Mouse (Mus musculus) embryonic facial prominence, embryonic 12.5 days (tissue): ENCODE results near the gene Cend1. TPM values are rescaled to one million over a fixed set of nuclear protein-coding genes. Genes with fewer than 3 reads are reported as not detected.
"Not testable (repeated sequence)": the region's sequence is repeated elsewhere in the genome, so short reads cannot be mapped to it uniquely, and the experiment has no call there.

ENCODE experiments used
- ATAC-seq: fragments of 200-750 bp; cut with Nextera tagmentation; 2 replicates; pipeline ENCODE4 v1.8.0; 2017; ENCODE audit not compliant: insufficient number of reproducible peaks, insufficient read depth, low FRiP score, low TSS enrichment
- H3K27ac ChIP-seq: fragments of 300-500 bp; sonication (generic); 2 replicates; pipeline ENCODE4 v1.5.1; 2016; ENCODE audit warnings: mild to moderate bottlenecking
- H3K27me3 ChIP-seq: fragments of 300-500 bp; sonication (generic); 2 replicates; pipeline ENCODE4 v1.6.1; 2016; ENCODE audit warnings: mild to moderate bottlenecking, moderate library complexity
- H3K36me3 ChIP-seq: fragments of 300-500 bp; sonication (generic); 2 replicates; pipeline ENCODE4 v1.6.1; 2016; ENCODE audit warnings: mild to moderate bottlenecking
- H3K4me1 ChIP-seq: fragments of 300-500 bp; sonication (generic); 2 replicates; pipeline ENCODE4 v1.6.1; 2016
- H3K4me2 ChIP-seq: fragments of 300-500 bp; sonication (generic); replicated peaks from 2 replicates; pipeline ENCODE4 v1.6.1; 2016; ENCODE audit warnings: mild to moderate bottlenecking, moderate library complexity
- H3K4me3 ChIP-seq: fragments of 300-500 bp; sonication (generic); 2 replicates; pipeline ENCODE4 v1.5.1; 2016; ENCODE audit warnings: mild to moderate bottlenecking
- H3K9ac ChIP-seq: fragments of 300-500 bp; sonication (generic); 2 replicates; pipeline ENCODE4 v1.6.1; 2016; ENCODE audit warnings: mild to moderate bottlenecking, moderate library complexity
- H3K9me3 ChIP-seq: fragments of 300-500 bp; sonication (generic); 2 replicates; pipeline ENCODE4 v1.6.1; 2016; ENCODE audit warnings: mild to moderate bottlenecking, moderate library complexity
- WGBS: fragments of 180-500 bp; shearing (Covaris S2); methylation state at CpG from one replicate; pipeline ENCODE4 v1.1.7; 2016; 5-methylcytosine and 5-hydroxymethylcytosine counted together
- polyA plus RNA-seq: library from polyadenylated mRNA; unstranded; fragments of >200 nt; fragmentation: Nextera tagmentation; extraction: Ambion mirVana; gene quantifications from 2 replicates; pipeline ENCODE4 v1.2.1, GENCODE M21; 2016

Cend1 gene
- polyA plus RNA-seq, 1 experiment from 2014 or later = 7.4 TPM

DNA sequence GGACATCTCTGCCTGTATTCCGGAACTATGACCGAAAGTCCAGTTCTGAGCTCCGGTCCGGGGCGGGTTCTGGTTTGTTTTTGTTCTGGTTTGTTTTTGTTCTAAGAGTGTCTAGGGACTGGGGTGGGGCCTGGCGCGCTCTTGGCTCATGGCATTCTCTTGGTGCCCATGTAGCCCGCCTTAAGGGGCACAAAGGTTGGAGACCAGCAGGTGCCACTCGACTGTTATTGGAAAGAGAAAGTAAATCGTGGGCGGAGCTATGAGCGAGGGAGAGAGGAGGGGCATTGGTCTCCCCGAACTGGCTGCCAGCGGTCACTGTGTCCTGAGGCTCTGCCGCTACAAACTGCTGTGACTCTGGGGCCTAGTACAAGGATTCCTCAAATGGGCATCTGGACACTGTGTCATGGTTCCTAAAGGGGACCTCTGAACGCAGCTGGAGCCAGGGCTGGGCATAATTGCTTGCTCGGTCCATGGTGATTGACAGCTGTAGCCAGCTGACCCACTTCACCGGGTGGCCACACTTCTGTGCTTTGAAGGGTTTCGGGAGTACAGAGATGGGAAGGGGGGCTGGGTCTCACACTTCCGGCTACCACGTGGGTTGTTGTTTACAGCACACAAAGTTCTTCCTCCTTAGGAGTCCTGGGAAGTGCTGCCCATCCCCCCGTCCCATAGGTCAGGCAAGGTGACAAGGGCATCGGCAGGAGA is 26.5 kb upstream of the Cend1 start:
- Histone ChIP-seq H3K9ac (peak overlapping the region; percentile 69), H3K4me3 (peak overlapping the region; percentile 51), H3K27me3 (peaks cover 32% of the 10 kb centered on the region), H3K27ac (peak overlapping the region; percentile 58), H3K36me3 (peaks cover 16% of the 10 kb centered on the region), H3K4me2 (peak overlapping the region; percentile 97), H3K4me1 (peaks cover 13% of the 10 kb centered on the region), H3K9me3 (no peaks in the 10 kb centered on the region)
- 1% methylated on average over 23 of the region's 23 CpGs for WGBS
- ATAC-seq = no peak

DNA sequence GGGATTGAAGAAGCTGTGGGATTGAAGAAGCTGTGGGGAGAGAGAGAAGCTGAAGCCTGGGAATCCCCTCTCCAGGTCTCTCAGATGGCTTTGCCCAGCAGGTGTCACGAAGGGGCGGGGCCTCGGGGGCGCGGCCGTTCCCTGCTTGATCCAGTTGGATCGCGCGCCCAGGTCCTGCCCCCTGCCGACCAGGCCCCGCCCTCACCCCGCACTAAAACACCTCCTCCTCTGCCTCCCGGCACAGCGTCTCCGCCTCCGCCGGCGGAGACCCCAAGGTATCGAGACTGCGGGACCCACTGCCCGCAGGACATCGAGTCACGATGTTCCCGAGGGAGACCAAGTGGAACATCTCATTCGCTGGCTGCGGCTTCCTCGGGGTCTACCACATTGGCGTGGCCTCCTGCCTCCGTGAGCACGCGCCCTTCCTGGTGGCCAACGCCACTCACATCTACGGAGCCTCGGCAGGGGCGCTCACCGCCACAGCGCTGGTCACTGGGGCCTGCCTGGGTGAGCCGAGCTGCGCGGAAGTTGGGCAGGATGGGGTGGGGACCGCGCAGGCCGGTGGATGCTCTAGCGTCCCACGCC is 25.8 kb upstream of the Cend1 start, which contains the start of gene Pnpla2:
Gene Pnpla2 (plus strand): TSS at position 232 of the 585 bp plus-strand sequence.
- peak; percentile 64 for ATAC-seq
- under 1% methylated on average over 43 of the region's 45 CpGs for WGBS

DNA sequence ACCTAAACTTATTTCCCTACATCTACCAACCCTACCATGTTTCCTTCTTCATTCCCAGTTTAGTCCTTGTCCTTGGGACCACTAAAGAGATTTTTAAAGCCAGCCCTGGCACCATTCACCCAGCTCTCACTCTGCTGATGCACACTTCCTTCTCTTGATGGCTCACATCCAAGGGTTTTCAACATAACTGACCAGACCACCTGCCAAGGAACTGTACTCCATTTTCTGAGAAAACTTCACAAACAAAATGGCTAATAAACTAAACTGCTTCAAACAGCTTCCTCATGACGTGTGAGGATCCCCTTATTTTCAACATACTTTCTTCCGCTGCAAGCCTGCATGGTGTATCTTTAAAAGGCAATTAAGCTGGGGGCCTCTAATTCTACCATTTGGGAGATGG is 24.3 kb upstream of the Cend1 start:
- no peak for ATAC-seq
- Histone ChIP-seq H3K27ac (no peak overlapping the region), H3K36me3 (peaks cover 36% of the 10 kb centered on the region), H3K4me1 (peaks cover 17% of the 10 kb centered on the region), H3K27me3 (peaks cover 11% of the 10 kb centered on the region), H3K9me3 (no peaks in the 10 kb centered on the region), H3K9ac (no peak overlapping the region), H3K4me3 (no peak overlapping the region), H3K4me2 (no peak overlapping the region)
- 81% methylated on average over 2 of the region's 2 CpGs for WGBS

More for the DNA sequence above, 25.8 kb upstream of the Cend1 start, which contains the start of gene Pnpla2:
- H3K9me3 ChIP-seq = no peaks in the 10 kb centered on the region
- H3K9ac ChIP-seq = peak within 1 kb of the TSS; percentile 69
- H3K36me3 ChIP-seq = peaks cover 22% of the 10 kb centered on the region
- peak within 1 kb of the TSS; percentile 58 for H3K27ac ChIP-seq
- peaks cover 13% of the 10 kb centered on the region for H3K4me1 ChIP-seq
- peaks cover 25% of the 10 kb centered on the region for H3K27me3 ChIP-seq
- peak within 1 kb of the TSS; percentile 51 for H3K4me3 ChIP-seq
- peak within 1 kb of the TSS; percentile 97 for H3K4me2 ChIP-seq

DNA sequence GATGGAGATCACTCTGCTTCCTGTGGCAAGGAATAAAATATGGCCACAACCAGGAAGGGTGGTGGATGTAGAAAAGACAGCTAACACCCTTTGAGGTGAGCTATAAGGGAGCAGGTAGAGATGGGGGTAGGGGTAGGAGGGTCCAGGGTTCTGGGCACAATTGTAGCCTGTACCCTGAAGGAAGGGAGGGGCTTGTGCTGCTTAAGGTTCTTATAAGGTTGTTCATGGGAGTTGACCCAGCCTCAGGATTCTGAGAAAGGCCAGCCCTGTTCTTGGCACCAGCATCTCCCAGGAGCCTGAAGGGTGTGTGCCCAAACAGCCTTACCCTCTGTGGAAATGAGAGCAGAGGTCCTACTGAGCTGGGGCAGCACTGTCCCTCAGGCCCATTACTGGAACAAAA is 22.6 kb upstream of the Cend1 start:
- Histone ChIP-seq H3K27me3 (0 out of 2 replicates have a peak, but pooled peaks cover under 1% of the 10 kb centered on the region), H3K36me3 (peaks cover 38% of the 10 kb centered on the region), H3K4me1 (peaks cover 23% of the 10 kb centered on the region), H3K9ac (no peak overlapping the region), H3K4me2 (no peak overlapping the region), H3K4me3 (no peak overlapping the region), H3K27ac (no peak overlapping the region), H3K9me3 (no peaks in the 10 kb centered on the region)
- no peak for ATAC-seq

DNA sequence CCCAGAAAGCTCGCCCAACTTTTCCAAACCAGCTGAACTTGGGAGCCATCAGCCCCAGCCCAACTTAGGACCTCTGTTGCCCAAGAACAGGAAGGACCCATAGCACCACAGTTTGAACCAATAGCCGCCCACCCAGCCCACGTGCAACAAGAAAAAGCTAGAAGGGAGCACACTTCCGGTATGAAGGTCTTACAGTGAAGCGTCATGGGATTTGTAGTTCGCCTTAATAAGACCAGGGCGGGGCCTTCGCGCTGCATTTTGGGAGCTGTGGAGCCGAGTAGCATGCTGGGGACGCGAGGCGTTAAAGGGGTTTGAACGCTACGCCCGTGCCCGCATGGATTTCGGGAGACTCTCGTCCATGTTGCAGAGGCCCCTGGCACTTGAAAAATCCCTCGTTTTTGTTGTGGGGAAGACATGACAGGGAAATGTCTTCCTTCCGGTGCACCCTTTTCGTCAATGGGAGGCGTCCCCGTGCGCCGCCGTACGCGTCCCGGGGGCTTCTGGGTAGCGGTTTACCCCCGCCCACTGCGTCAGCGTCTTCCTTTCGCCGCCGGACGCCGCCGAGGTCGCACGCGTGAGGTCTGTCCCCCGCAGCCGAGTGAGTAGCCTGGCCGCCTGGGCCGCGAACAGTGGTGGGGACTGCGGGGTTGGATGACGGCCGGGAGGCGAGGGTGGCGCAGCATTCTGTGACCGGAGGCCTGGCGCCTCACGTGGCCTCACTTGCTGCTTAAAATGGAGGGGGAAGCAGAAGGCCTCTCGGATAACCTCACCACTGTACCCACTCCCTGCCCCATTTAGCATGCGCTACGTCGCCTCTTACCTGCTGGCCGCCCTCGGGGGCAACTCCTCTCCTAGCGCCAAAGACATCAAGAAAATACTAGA is 18.1 kb upstream of the Cend1 start, which contains the start of gene Rplp2:
Gene Rplp2 (plus strand): TSS at position 261 of the 882 bp plus-strand sequence.
- Histone ChIP-seq H3K4me2 (peak within 1 kb of the TSS; percentile 71), H3K27ac (peak within 1 kb of the TSS; percentile 81), H3K9ac (peak within 1 kb of the TSS; percentile 91), H3K4me1 (peaks cover 21% of the 10 kb centered on the region), H3K36me3 (peaks cover 37% of the 10 kb centered on the region), H3K27me3 (no peaks in the 10 kb centered on the region), H3K9me3 (no peaks in the 10 kb centered on the region), H3K4me3 (peak within 1 kb of the TSS; percentile 78)
- WGBS = under 1% methylated on average over 63 of the region's 63 CpGs
- peak; percentile 85 for ATAC-seq

DNA sequence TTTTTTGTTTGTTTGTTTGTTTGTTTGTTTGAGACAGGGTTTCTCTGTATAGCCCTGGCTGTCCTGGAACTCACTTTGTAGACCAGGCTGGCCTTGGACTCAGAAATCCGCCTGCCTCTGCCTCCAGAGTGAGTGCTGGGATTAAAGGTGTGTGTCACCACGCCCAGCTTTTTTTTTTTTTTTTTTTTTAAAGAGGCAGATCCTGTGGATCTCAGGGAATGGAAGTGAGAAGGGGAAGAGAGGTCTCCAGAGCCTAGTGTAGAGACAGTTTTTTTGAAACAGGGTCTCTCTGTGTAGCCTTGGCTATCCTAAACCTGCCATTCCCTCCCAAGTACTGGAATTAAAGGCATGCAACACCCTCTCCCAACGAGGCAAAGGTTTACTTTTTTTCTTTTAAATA is 17.1 kb upstream of the Cend1 start:
- H3K27ac ChIP-seq, ATAC-seq, H3K9me3 ChIP-seq, H3K9ac ChIP-seq, H3K27me3 ChIP-seq: not testable (repeated sequence)
- 80% methylated on average over 3 of the region's 3 CpGs for WGBS
- H3K4me1 ChIP-seq = peaks cover 29% of the 10 kb centered on the region
- H3K4me2 ChIP-seq = peak overlapping the region; percentile 71; the same call in 1 of the 2 replicates
- peak overlapping the region; percentile 8; the same call in 1 of the 2 replicates for H3K4me3 ChIP-seq
- H3K36me3 ChIP-seq = peaks cover 35% of the 10 kb centered on the region

DNA sequence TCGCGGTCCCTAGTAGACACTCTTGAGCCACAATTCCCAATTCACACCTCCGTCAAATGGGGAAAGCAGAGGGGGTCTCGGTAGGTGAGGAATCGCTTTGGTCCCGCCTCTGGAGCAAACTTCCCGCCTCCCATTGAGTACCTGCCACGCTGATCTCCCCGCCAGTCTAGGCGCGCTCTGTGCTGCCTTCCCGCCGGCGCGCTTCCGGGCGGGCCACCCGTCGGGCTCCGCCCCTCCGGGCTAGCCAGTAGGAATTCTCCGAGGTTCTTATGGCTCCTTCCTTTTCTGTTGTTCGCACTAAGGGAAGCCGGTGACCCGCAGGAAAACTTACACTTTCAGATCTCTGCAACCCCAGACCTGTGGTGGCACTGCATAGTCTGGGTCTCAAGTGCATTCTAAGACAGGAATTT is 14.5 kb upstream of the Cend1 start, which contains the start of gene Pidd1:
Gene Pidd1 (minus strand): TSS at position 198 of the 410 bp plus-strand sequence.
- H3K4me1 ChIP-seq = peaks cover 27% of the 10 kb centered on the region
- H3K4me2 ChIP-seq = peak within 1 kb of the TSS; percentile 57
- peak within 1 kb of the TSS; percentile 38 for H3K4me3 ChIP-seq
- peak within 1 kb of the TSS; percentile 53 for H3K9ac ChIP-seq
- peak within 1 kb of the TSS; percentile 38 for H3K27ac ChIP-seq
- H3K27me3 ChIP-seq = no peaks in the 10 kb centered on the region
- WGBS = under 1% methylated on average over 25 of the region's 25 CpGs
- peaks cover 36% of the 10 kb centered on the region for H3K36me3 ChIP-seq
- H3K9me3 ChIP-seq = no peaks in the 10 kb centered on the region
- ATAC-seq = 0 out of 2 replicates have a peak, but pooled peaks have one; percentile 37

DNA sequence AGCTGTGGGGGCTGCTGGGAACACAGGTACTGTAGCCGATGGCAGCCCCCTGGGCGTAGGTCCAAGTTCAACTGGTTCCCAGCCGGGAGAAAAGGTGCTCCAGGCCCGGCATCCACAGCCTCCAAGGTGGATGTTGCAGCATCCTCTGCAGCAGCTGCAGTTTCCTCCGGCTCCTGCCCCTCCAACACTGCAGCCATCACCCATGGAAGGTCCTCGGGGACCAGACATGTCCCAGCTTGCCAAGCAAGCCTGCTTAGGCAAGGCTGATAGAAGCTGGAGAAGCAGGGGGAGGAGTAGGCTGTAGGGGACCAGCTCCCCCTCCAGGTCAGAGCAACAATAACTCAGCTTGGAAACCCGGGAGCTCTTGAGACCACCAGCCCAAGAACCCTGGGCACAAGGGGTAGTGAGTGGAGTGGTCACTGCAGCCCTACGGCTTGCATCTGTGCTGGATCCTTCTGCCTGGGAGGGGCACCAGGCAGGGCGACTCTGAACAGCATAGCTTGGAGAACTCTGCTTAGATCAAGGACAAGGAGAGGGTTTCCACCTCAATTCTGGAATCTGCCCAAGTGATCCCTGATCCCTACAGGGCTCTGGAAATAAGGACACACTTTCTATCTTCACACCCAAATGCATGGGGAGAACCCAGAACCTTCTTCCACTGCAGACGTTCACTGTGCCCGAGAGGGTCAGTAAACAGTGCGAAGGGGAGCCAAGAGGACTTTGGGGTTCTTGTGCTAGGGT is 14.0 kb upstream of the Cend1 start:
- peaks cover 38% of the 10 kb centered on the region for H3K36me3 ChIP-seq
- H3K4me3 ChIP-seq = peak overlapping the region; percentile 38
- no peak for ATAC-seq
- no peaks in the 10 kb centered on the region for H3K27me3 ChIP-seq
- peak overlapping the region; percentile 53 for H3K9ac ChIP-seq
- no peaks in the 10 kb centered on the region for H3K9me3 ChIP-seq
- 26% methylated on average over 12 of the region's 12 CpGs for WGBS
- peak overlapping the region; percentile 38 for H3K27ac ChIP-seq
- H3K4me1 ChIP-seq = peaks cover 21% of the 10 kb centered on the region
- H3K4me2 ChIP-seq = peak overlapping the region; percentile 57

DNA sequence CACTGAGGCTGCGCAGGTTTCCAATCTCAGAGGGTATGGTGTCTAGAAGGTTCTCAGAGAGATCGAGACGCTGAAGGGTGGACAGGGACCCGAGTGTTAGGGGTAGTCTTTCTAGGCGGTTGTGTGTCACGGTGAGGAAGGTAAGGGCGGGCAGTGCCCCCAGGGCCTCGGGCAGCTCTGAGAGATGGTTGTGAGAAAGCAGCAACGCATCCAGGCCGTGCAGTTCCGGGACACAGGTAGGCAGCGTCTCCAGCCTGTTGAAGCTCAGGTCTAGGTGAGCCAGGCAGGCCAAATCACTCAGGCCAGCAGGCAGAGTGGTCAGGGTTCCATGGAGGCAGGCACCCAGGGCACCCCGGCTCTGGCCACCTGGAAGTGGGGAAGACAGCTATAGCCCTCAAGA is 12.9 kb upstream of the Cend1 start:
- H3K27ac ChIP-seq = no peak overlapping the region
- H3K36me3 ChIP-seq = peaks cover 41% of the 10 kb centered on the region
- no peaks in the 10 kb centered on the region for H3K9me3 ChIP-seq
- ATAC-seq = no peak
- peaks cover 21% of the 10 kb centered on the region for H3K4me1 ChIP-seq
- peak overlapping the region; percentile 38; the same call in 1 of the 2 replicates for H3K4me3 ChIP-seq
- H3K4me2 ChIP-seq = peak overlapping the region; percentile 57
- peak overlapping the region; percentile 53 for H3K9ac ChIP-seq
- 92% methylated on average over 13 of the region's 13 CpGs for WGBS
- no peaks in the 10 kb centered on the region for H3K27me3 ChIP-seq

DNA sequence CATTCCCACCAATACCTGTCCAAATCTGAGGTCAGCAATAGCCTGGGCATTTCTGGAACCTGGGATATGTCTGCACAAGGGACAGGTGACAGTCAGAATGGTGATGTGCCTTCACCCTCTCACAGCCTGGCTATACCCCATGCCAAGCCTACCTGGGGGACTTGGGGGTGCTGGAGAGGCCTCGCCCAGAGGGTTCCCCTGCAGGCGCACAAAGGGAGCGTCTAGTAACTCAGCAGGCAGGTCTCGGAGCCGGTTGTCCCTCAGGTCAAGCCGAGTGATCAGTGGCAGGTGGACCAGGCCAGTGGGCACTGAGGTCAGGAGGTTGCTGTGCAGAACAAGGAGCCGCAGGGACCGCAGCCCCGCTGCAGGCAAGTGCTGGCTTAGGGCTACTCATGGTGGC is 12.2 kb upstream of the Cend1 start:
- no peak overlapping the region for H3K9ac ChIP-seq

DNA sequence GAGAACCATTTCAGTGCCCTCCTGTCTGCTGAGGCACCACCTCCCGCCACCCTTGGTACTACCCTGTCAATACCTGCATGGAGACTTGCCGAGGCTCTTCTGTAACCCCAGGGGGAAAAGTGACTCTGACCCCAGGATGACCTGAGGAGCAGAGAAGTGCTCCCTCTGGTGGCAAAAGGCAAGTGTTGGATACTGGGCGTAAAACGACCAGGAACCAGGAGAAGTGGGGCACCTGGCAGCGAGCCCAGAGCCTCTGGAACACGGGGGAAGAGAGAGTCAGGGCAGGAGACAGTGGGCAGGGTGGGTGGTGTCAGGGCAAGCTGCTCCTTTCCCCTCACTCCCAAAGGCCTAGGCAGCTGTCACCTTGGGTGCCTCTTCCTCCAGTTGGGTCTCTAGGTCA is 11.3 kb upstream of the Cend1 start:
- no peaks in the 10 kb centered on the region for H3K9me3 ChIP-seq
- H3K9ac ChIP-seq = no peak overlapping the region
- H3K4me2 ChIP-seq = no peak overlapping the region
- WGBS = 40% methylated on average over 6 of the region's 6 CpGs
- peaks cover 35% of the 10 kb centered on the region for H3K4me1 ChIP-seq
- ATAC-seq = no peak
- no peaks in the 10 kb centered on the region for H3K27me3 ChIP-seq
- H3K36me3 ChIP-seq = peaks cover 41% of the 10 kb centered on the region
- no peak overlapping the region for H3K27ac ChIP-seq
- no peak overlapping the region for H3K4me3 ChIP-seq

More for the DNA sequence above, 12.2 kb upstream of the Cend1 start:
- Histone ChIP-seq H3K9me3 (no peaks in the 10 kb centered on the region), H3K27ac (no peak overlapping the region), H3K4me1 (peaks cover 28% of the 10 kb centered on the region), H3K36me3 (peaks cover 41% of the 10 kb centered on the region), H3K4me3 (no peak overlapping the region), H3K27me3 (no peaks in the 10 kb centered on the region), H3K4me2 (no peak overlapping the region)
- no peak for ATAC-seq
- WGBS = 90% methylated on average over 9 of the region's 9 CpGs
